Mouse (Mus musculus): ENCODE data around the gene Atp13a3.

GRCm38 (mm10) chr16:30267359-30267758 is 138.4 kb downstream of the Atp13a3 start, which contains the start of gene Cpn2:
- TF ChIP-seq POLR2A (IDR thresholded peaks at IDR 0.05; ENCODE audit: low read depth, low read length) (no peak), CTCF (IDR thresholded peaks at IDR 0.05; ENCODE audit: extremely low read depth, insufficient read depth, insufficient read length, insufficient replicate concordance) (no peak)

All from spleen, adult 2 months (tissue).